Mouse (Mus musculus): ENCODE measurements around the gene Gm20388. TPM values are rescaled to one million over a fixed set of nuclear protein-coding genes. Genes with fewer than 3 reads are reported as not detected.
A peak's percentile ranks its signal among the peaks of the same experiment; 100 is the strongest.

Gene Gm20388
- polyA plus RNA-seq, 2 experiments, result 8.5 TPM; not detected in 1

GRCm38 (mm10) chr8:122135494-122135893, 2224.9 kb downstream of the Gm20388 start:
- H3K27ac ChIP-seq, result no peak overlapping the region
- TF ChIP-seq CTCF (IDR thresholded peaks at IDR 0.05; ENCODE audit: low read depth), result peak; percentile 38
- TF ChIP-seq EP300 (IDR thresholded peaks at IDR 0.05; ENCODE audit: low read depth), result no peak

GRCm38 (mm10) chr8:122139784-122140183, 2229.1 kb downstream of the Gm20388 start:
- H3K27me3 ChIP-seq (ENCODE audit: control insufficient read depth, insufficient read depth, low read length), result no peaks in the 10 kb centered on the region
- H3K9me3 ChIP-seq (ENCODE audit: control insufficient read depth, low read length), result no peaks in the 10 kb centered on the region
- H3K27ac ChIP-seq, result no peak overlapping the region
- no peaks in the 10 kb centered on the region for H3K36me3 ChIP-seq (replicated peaks; ENCODE audit: control insufficient read depth, insufficient read depth, low read depth)
- no peak overlapping the region for H3K4me3 ChIP-seq (ENCODE audit: insufficient read depth in 1 of 2, low read depth in 2 of 2, low read length in 2 of 2)
- DNase-seq (ENCODE audit: low read depth in 3 of 3, low spot score in 3 of 3) (peak in 1 of 3 experiments; percentile 13), ATAC-seq (ENCODE audit: insufficient read depth) (0 out of 2 replicates have a peak, but pooled peaks have one; percentile 21)
- no peak overlapping the region for H3K4me2 ChIP-seq (ENCODE audit: low read depth)
- H3K4me1 ChIP-seq (replicated peaks; ENCODE audit: control insufficient read depth in 2 of 2, insufficient read depth in 2 of 2, low read length in 1 of 2), result no peaks in the 10 kb centered on the region
- H3K9ac ChIP-seq (replicated peaks), result no peak overlapping the region
- TF ChIP-seq EP300 (IDR thresholded peaks at IDR 0.05; ENCODE audit: low read depth) (no peak), CTCF (IDR thresholded peaks at IDR 0.05; ENCODE audit: low read depth) (peak; percentile 91)
- 37% methylated on average over 5 of the region's 5 CpGs for WGBS (ENCODE audit: insufficient replicate concordance)

More at GRCm38 (mm10) chr8:122135494-122135893, 2224.9 kb downstream of the Gm20388 start:
- H3K4me1 ChIP-seq (replicated peaks; ENCODE audit: control insufficient read depth in 2 of 2, insufficient read depth in 2 of 2, low read length in 1 of 2), result no peaks in the 10 kb centered on the region
- no peaks in the 10 kb centered on the region for H3K36me3 ChIP-seq (replicated peaks; ENCODE audit: control insufficient read depth, insufficient read depth, low read depth)
- DNase-seq (ENCODE audit: low read depth in 3 of 3, low spot score in 3 of 3) (no peak), ATAC-seq (ENCODE audit: insufficient read depth) (no peak)
- no peak overlapping the region for H3K4me3 ChIP-seq (ENCODE audit: insufficient read depth in 1 of 2, low read depth in 2 of 2, low read length in 2 of 2)
- H3K4me2 ChIP-seq (ENCODE audit: low read depth), result no peak overlapping the region
- H3K9me3 ChIP-seq (ENCODE audit: control insufficient read depth, low read length), result no peaks in the 10 kb centered on the region
- H3K9ac ChIP-seq (replicated peaks), result no peak overlapping the region
- H3K27me3 ChIP-seq (ENCODE audit: control insufficient read depth, insufficient read depth, low read length), result no peaks in the 10 kb centered on the region
- 26% methylated on average over 5 of the region's 5 CpGs for WGBS (ENCODE audit: insufficient replicate concordance)

GRCm38 (mm10) chr8:122140411-122140810, 2229.8 kb downstream of the Gm20388 start:
- no peaks in the 10 kb centered on the region for H3K36me3 ChIP-seq (replicated peaks; ENCODE audit: control insufficient read depth, insufficient read depth, low read depth)
- no peaks in the 10 kb centered on the region for H3K27me3 ChIP-seq (ENCODE audit: control insufficient read depth, insufficient read depth, low read length)
- ATAC-seq (ENCODE audit: insufficient read depth) (no peak), DNase-seq (ENCODE audit: low read depth in 3 of 3, low spot score in 3 of 3) (no peak)
- no peak overlapping the region for H3K27ac ChIP-seq
- no peak overlapping the region for H3K9ac ChIP-seq (replicated peaks)
- H3K9me3 ChIP-seq (ENCODE audit: control insufficient read depth, low read length), result no peaks in the 10 kb centered on the region
- TF ChIP-seq EP300 (IDR thresholded peaks at IDR 0.05; ENCODE audit: low read depth) (no peak), CTCF (IDR thresholded peaks at IDR 0.05; ENCODE audit: low read depth) (no peak)
- no peak overlapping the region for H3K4me3 ChIP-seq (ENCODE audit: insufficient read depth in 1 of 2, low read depth in 2 of 2, low read length in 2 of 2)
- no peaks in the 10 kb centered on the region for H3K4me1 ChIP-seq (replicated peaks; ENCODE audit: control insufficient read depth in 2 of 2, insufficient read depth in 2 of 2, low read length in 1 of 2)
- WGBS (ENCODE audit: insufficient replicate concordance), result 53% methylated on average over 4 of the region's 4 CpGs
- no peak overlapping the region for H3K4me2 ChIP-seq (ENCODE audit: low read depth)

GRCm38 (mm10) chr8:122142428-122142827, 2231.8 kb downstream of the Gm20388 start:
- no peak for ATAC-seq (ENCODE audit: insufficient read depth)
- no peak overlapping the region for H3K4me2 ChIP-seq (ENCODE audit: low read depth)

DNA sequence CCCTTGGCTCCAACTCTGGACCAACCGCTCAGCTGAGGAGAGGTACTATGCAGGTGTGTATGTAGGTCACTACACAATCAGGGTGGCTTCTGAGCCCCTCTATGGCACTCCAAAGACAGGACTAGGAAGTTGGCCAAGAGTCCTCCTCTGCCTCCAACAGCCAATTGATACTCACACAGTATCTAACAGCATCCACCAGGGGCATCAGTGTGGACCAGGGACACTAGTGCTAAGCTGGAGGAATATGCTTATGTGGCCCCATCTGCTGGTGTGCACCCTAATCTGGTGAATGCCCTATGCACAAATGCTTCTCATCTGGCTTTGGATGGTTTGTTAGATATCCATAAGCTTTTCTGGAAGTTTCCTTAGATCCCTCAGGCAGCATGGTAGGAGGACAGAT, 2232.6 kb downstream of the Gm20388 start:
- no peaks in the 10 kb centered on the region for H3K36me3 ChIP-seq (replicated peaks; ENCODE audit: control insufficient read depth, insufficient read depth, low read depth)
- H3K9me3 ChIP-seq (ENCODE audit: control insufficient read depth, low read length), result no peaks in the 10 kb centered on the region
- H3K9ac ChIP-seq (replicated peaks), result no peak overlapping the region
- H3K4me3 ChIP-seq (ENCODE audit: insufficient read depth in 1 of 2, low read depth in 2 of 2, low read length in 2 of 2), result no peak overlapping the region
- no peak for TF ChIP-seq EP300 (IDR thresholded peaks at IDR 0.05; ENCODE audit: low read depth)
- peak; percentile 23; the same call in 1 of the 2 replicates for TF ChIP-seq CTCF (IDR thresholded peaks at IDR 0.05; ENCODE audit: low read depth)
- H3K27me3 ChIP-seq (ENCODE audit: control insufficient read depth, insufficient read depth, low read length), result no peaks in the 10 kb centered on the region
- H3K4me2 ChIP-seq (ENCODE audit: low read depth), result no peak overlapping the region
- no peaks in the 10 kb centered on the region for H3K4me1 ChIP-seq (replicated peaks; ENCODE audit: control insufficient read depth in 2 of 2, insufficient read depth in 2 of 2, low read length in 1 of 2)
- DNase-seq (ENCODE audit: low read depth in 3 of 3, low spot score in 3 of 3) (no peak), ATAC-seq (ENCODE audit: insufficient read depth) (no peak)
- WGBS (ENCODE audit: insufficient replicate concordance), result 75% methylated on average over 1 of the region's 1 CpGs
- no peak overlapping the region for H3K27ac ChIP-seq

More at GRCm38 (mm10) chr8:122142428-122142827, 2231.8 kb downstream of the Gm20388 start:
- no peaks in the 10 kb centered on the region for H3K36me3 ChIP-seq (replicated peaks; ENCODE audit: control insufficient read depth, insufficient read depth, low read depth)
- no peak overlapping the region for H3K4me3 ChIP-seq (ENCODE audit: insufficient read depth in 1 of 2, low read depth in 2 of 2, low read length in 2 of 2)
- TF ChIP-seq EP300 (IDR thresholded peaks at IDR 0.05; ENCODE audit: low read depth), result no peak
- TF ChIP-seq CTCF (IDR thresholded peaks at IDR 0.05; ENCODE audit: low read depth), result no peak
- WGBS (ENCODE audit: insufficient replicate concordance), result 65% methylated on average over 4 of the region's 4 CpGs
- no peak overlapping the region for H3K27ac ChIP-seq
- H3K9ac ChIP-seq (replicated peaks), result no peak overlapping the region
- no peak for DNase-seq (ENCODE audit: low read depth in 3 of 3, low spot score in 3 of 3)
- H3K27me3 ChIP-seq (ENCODE audit: control insufficient read depth, insufficient read depth, low read length), result no peaks in the 10 kb centered on the region
- no peaks in the 10 kb centered on the region for H3K9me3 ChIP-seq (ENCODE audit: control insufficient read depth, low read length)
- no peaks in the 10 kb centered on the region for H3K4me1 ChIP-seq (replicated peaks; ENCODE audit: control insufficient read depth in 2 of 2, insufficient read depth in 2 of 2, low read length in 1 of 2)

All from liver, embryonic 14.5 days (tissue).